Mouse (Mus musculus): ENCODE results near the gene Phactr4. TPM values are rescaled to one million over a fixed set of nuclear protein-coding genes. Genes with fewer than 3 reads are reported as not detected.

Gene Phactr4
- polyA plus RNA-seq, 1 experiment, result 6.2 TPM

- no peak for DNase-seq (ENCODE audit: low read depth)
Observed at GRCm38 (mm10) chr4:132411322-132412094, 10.8 kb downstream of the Phactr4 start.

- no peak for DNase-seq (ENCODE audit: low read depth)
Observed at GRCm38 (mm10) chr4:132409587-132410229, 12.6 kb downstream of the Phactr4 start.

DNA sequence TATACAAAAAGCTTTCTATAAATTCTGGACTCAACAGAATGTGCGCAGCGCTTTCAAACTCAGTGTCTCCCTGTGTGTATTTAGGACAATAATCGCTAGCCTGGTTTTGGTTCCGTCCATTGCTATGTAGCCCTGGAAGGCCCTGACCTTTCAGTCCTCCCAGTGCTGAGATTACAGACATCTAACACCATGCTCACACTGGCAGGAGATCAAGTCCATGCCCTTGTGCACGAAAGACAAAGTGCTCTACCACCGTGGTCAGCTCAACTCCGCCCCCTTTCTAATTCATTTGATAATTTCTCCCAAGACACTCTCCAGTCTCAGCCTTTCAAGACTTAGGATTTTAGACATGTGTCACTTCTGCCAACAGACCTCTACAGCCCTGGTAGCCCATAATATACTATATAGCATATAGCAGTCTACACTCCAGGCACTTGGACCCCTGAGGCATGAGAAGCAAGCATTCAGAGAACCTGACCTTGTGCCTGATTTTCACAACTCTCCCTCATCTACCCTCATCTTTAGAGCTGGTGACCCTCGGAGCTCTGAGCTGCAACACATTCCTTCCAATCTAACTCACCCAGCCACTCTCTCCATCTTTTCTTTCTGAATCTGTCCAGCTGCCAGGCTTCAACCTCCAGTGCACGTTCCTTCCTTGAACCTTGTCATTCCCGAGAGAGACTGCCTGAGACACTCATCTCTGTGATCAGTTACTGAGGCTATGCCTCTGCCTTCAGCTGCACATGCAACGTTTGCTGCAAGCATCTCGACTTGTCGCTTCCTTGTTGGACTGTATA is 15.7 kb downstream of the Phactr4 start:
- no peak for DNase-seq (ENCODE audit: low read depth)

- DNase-seq (ENCODE audit: low read depth), result no peak
Observed at GRCm38 (mm10) chr4:132404588-132404987, 17.7 kb downstream of the Phactr4 start.

DNA sequence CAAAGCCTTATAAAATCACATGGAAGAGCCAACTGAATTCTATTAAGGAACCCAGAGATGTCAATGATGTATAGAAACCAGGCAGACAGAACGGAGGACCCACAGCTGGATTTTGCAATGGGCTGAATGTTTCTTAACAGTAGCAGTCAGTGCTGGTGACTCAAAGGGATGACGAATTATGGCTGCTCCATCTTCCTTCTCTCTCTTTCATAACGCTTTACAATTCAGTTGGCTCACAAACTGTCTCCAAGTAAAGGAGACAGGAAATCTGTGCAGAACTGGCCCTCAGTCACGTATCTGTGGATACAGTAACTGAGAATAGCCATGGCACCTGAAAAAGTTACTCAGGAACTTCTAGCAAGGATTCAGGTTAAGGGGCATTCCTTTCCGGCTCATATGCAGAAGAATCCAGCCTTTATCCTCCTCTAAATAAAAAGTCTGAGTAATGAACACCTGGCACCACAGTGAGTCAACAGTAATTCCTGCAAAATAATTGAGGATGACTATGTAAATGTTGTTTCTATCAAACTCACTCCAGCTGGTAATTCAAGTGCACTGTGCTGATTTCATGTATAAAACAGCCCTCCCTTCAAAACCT is 19.1 kb downstream of the Phactr4 start:
- no peak for DNase-seq (ENCODE audit: low read depth)

- DNase-seq (ENCODE audit: low read depth), result no peak
Observed at GRCm38 (mm10) chr4:132401016-132401415, 21.3 kb downstream of the Phactr4 start.

DNA sequence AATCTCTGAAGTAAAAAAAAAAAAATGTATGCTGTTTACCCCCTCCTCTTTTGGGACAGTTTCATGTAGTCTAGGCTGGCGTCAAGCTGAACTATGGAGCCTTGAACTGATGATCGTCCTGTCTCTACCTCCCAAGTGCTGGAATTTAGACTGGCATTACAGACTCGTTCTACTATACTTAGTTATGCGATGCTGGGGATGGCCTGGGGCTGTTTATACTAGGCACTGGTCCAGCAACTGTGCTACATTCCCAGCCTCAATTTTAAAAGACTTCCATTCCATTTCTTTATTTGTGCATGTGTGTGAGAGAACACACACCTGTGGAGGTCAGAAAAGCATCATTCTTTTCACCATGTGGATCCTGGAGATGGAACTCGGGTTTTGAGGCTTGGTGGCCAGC is 23.4 kb downstream of the Phactr4 start:
- no peak for DNase-seq (ENCODE audit: low read depth)

DNA sequence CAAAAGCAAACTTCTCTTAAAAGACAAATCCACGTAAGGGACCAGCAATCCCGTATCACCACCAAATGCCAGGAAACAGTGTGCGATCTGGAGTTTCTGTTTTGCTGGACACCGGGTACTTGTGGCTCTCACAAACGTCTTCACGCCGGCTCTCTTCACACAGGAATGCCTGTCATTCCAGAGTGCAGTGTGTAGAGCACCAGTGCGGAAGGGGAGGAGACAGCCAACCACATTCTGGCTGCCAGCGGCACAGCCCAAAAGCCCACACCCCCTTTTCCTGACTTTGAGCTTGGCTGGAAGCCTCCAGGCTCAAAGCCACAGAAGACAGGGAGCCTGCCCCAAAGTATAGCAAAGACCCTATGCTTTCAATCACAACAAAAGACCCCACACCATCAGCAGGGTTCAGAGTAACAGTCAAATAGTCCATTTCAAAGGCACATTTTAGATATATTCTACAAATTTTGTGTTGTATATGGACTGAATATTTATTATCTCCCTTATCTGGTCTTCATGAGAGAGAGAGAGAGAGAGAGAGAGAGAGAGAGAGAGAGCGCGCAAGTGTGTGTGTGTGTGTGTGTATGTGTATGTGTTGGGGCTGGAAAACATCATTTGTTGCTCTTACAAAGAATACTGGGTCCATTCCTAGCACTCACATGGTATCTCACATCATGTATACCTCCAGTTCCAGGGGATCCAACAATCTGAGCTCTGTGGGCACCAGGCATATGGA is 24.1 kb downstream of the Phactr4 start:
- DNase-seq (ENCODE audit: low read depth), result no peak

DNA sequence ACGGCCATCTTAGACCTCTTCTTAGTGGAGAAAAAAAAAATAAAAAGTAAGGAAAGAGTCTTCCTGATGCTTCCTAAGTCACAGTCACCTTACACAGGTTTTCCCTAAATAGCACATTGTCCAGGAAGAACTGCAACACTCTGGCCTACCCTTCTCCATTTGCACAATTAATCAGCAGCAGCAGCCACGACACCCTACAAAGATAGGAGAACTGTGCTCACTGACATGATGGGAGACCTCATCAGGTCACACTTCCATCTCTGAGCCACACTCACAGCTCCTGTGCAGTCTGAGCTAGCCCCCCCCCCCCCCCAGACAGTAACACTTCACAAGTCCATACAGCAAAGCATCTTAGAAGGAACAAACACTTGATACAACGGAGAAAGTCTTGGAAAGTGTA is 25.2 kb downstream of the Phactr4 start:
- no peak for DNase-seq (ENCODE audit: low read depth)

GRCm38 (mm10) chr4:132396251-132396650 is 26.0 kb downstream of the Phactr4 start:
- DNase-seq (ENCODE audit: low read depth), result no peak

DNA sequence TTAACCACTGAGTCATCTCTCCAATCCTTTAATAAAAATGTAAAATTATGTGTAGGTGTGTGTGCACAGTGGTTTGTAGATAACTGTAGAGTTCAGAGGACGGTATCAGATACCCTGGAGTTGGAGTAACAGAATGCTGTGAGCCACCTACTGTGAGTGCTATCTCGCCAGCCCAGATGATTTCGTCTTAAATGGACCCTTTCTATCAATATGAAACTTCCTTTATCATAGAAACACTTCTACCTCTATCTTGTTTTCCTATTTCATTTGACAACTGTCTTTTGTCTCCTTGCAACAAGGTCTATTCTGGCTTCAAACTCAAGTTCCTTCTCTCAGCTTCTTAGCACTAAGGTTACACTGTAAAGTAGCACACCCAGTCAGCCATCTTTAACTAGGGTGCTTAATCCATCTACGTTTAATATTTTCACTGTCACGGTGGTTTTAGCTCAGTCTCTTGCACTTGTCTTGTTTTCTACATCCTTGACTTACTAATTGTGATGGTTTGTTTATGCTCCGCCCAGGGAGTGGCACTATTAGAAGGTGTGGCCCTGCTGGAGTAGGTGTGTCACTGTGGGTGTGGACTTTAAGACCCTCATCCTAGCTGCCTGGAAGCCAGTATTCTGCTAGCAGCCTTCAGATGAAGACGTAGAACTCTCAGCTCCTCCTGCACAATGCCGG is 31.1 kb downstream of the Phactr4 start:
- DNase-seq (ENCODE audit: low read depth), result no peak

- no peak for DNase-seq (ENCODE audit: low read depth)
Observed at GRCm38 (mm10) chr4:132389302-132389701, 33.0 kb downstream of the Phactr4 start.

DNA sequence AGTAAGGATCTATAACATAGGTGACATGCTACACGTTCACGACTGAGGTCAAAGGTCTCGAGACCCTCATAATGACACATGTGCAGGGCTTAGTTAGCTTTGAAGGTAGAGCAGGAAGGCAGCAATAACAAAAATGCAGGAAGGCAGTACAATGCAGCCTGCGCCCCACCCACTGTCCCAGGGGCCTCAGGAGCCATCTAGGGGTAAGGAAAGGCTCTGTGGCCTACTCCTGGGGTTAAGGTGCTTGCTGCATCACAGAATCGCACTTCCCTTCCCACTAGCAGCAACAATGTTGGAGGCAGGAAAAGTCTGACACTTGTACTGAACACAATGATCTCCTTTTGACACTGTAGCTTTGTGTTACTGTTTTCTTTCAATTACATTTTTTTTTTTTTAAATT is 34.7 kb downstream of the Phactr4 start:
- DNase-seq (ENCODE audit: low read depth), result no peak

DNA sequence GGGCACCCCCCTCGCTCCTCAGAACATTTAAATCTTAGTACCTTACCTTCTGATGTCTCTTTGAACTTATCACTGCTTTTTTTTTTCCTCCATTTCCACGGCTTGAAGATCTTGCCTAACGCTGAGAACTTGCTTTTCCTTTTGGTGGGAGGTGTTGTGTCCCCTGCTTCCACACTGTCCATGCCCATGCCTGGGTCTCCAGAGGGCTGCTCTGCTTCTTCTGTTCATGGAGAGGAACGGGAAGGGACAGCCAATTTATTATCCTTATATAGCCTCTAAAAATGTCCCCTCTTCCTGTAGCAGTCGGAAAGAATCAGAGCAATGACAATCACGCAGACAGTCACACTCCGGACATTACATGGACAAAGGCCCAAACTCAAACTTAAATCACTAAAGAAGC is 35.4 kb downstream of the Phactr4 start:
- DNase-seq (ENCODE audit: low read depth), result no peak

GRCm38 (mm10) chr4:132385771-132386410 is 36.4 kb downstream of the Phactr4 start:
- no peak for DNase-seq (ENCODE audit: low read depth)

DNA sequence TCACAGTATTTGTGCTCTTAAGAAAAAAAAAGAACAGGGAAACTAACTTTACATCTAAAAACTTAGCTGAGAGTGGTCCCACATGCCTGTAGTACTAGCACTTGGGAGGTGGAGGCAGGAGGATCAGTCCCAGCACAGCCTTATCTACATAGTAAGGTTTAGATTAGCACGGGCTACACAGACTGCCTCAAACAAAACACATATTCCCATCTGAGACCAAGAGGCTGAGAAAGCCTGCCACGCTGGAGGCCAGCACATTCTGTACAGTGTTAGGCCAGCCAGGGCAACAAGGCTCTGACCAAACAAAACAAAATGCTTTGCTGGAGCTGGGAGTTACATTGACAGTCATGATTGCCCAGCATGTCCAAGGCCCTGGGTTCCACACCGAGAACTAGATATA is 38.8 kb downstream of the Phactr4 start:
- no peak for DNase-seq (ENCODE audit: low read depth)

- DNase-seq (ENCODE audit: low read depth), result no peak
Observed at GRCm38 (mm10) chr4:132382296-132382695, 40.0 kb downstream of the Phactr4 start.

DNA sequence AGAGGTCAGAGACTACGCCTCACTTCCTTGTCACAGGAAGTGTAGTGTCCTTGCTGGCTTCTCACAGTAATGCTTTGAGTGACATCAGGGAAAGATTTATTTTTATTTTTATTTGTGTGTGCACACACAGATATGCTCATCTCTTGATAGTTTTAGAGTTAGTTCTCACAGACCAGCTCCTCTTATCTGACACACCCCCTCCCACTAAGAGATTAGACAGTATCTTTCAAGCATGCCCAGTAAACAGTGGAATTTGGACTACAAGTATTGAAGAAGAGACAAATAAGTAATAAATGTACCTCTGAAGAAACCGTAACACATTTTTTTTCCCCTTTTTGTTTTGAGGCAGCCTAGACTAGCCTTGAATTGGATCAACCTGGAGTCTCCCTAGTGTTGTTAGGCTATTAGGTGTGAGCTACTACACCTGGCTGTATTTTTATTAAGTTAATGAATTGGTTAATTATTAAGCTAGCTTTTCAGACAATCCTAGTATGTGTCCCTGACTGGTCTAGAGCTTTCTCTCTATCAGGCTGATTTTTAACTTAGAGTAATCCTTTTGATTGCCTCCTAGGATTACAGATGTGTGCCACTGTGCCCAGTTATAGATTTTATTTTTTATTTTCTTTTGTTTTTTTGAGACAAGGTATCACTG is 41.2 kb downstream of the Phactr4 start:
- no peak for DNase-seq (ENCODE audit: low read depth)

DNA sequence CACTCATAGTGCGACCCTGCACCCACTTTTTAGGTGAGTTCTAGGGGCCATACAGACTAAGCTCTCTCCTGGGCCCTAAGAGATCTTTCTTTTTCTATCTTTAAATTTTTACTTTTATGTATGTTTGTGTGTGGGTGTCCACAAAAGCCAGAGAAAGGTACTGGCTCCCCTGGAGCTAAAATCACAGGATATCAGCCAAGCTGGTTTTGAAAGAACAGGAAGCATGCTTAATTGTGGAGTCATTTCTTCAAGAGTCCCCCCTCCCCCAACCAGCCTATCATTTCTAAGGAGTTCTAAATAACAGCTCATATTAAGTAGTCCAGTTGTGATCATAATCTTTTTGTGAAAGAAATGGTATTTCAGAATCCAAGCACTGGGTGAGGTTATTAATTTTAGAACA is 48.5 kb downstream of the Phactr4 start:
- DNase-seq (ENCODE audit: low read depth), result peak; percentile 61
